Mouse (Mus musculus) MEL (cell line): ENCODE data around the gene Krt84.

Source experiments
- CTCF ChIP-seq, 3 experiments: IDR thresholded peaks in 2 of 3; conservative IDR thresholded peaks in 1 of 3; 2 replicates each; pipeline ENCODE4 v1.5.1; 2011 to 2012; ENCODE audit warnings: low read length in 3 of 3, low read depth in 2 of 3, mild to moderate bottlenecking in 2 of 3, improper control_type of control experiment in 1 of 3, inconsistent platforms in 1 of 3, mixed read lengths in 1 of 3, moderate library complexity in 1 of 3; ENCODE audit not compliant: control insufficient read depth in 1 of 3, insufficient read depth in 1 of 3, poor library complexity in 1 of 3, severe bottlenecking in 1 of 3
- KAT2A ChIP-seq: conservative IDR thresholded peaks from 2 replicates; pipeline ENCODE4 v1.6.1; 2012; ENCODE audit warnings: low read depth, low read length, improper control_type of control experiment, inconsistent platforms
- MXI1 ChIP-seq: IDR thresholded peaks from 2 replicates; pipeline ENCODE4 v1.6.1; 2011; ENCODE audit warnings: mild to moderate bottlenecking, low read depth, low read length, improper control_type of control experiment
- MYB ChIP-seq: IDR thresholded peaks from 2 replicates; pipeline ENCODE4 v1.6.1; 2011; ENCODE audit warnings: mild to moderate bottlenecking, low read depth, low read length, improper control_type of control experiment
- POLR2A ChIP-seq, 2 experiments: IDR thresholded peaks; 2 replicates each; pipeline ENCODE4 v1.6.1; 2011 to 2012; ENCODE audit warnings: low read length in 2 of 2, mild to moderate bottlenecking in 2 of 2, control low read depth in 1 of 2, improper control_type of control experiment in 1 of 2, low read depth in 1 of 2, moderate library complexity in 1 of 2; ENCODE audit not compliant: control insufficient read depth in 1 of 2, insufficient read depth in 1 of 2, poor library complexity in 1 of 2

DNA sequence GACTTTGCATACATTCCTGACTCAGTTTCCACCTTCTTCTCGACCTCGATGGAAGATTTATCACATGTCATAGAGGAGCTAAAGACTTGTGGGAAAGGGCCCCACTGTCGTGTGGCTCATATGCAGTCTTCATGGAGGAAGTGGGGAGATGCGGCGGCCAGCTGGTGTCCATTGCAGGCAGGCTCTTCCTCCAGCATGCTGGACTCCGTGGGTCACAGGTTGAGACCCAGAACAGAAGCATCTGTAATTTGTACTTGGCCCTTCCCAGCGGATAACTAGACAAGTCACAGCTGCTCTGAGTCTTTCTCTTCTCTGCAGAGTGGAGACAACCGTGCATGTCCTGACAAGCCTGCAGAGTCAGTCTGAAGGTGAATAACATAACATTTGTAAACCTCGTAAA is 24.4 kb downstream of the Krt84 start:
- TF ChIP-seq MXI1 (no peak), POLR2A (IDR thresholded peaks at IDR 0.05; ENCODE audit: control insufficient read depth in 1 of 2, insufficient read depth in 1 of 2, low read depth in 1 of 2, low read length in 2 of 2, poor library complexity in 1 of 2) (no peak), CTCF (IDR thresholded peaks at IDR 0.05 in 2 of 3, conservative IDR thresholded peaks at IDR 0.05 in 1 of 3; ENCODE audit: control insufficient read depth in 1 of 3, insufficient read depth in 1 of 3, low read depth in 2 of 3, low read length in 3 of 3, poor library complexity in 1 of 3, severe bottlenecking in 1 of 3) (no peak), KAT2A (no peak), MYB (no peak)
